Mouse (Mus musculus) Patski (cell line): ENCODE measurements at regions not wholly inside any gene's neighbourhood (a gene's known extent, or its start where the extent isn't known, plus 50 kb on each side); places are given as distances from the start of the nearest gene placed in this dataset.

Source experiments
- ATAC-seq: fragments of 100-300 bp; one replicate; pipeline ENCODE4 v1.8.0; 2021
- CTCF ChIA-PET: fragments of 350-600 bp; sonication (Branson Sonifier 250); formaldehyde crosslinking; loops from one replicate; lab custom pipeline; 2022; ENCODE audit warnings: inconsistent platforms; lab: Charles Lee
- POLR2A ChIA-PET: fragments of 350-600 bp; sonication (Branson Sonifier 250); formaldehyde crosslinking; loops from one replicate; lab custom pipeline; 2022; ENCODE audit warnings: antibody characterized with exemption, inconsistent platforms; lab: Charles Lee
- DNase-seq: peaks from one replicate; pipeline ENCODE4 v3.0.0-alpha.2; 2011; ENCODE audit warnings: low read depth, low spot score
- H3K27me3 ChIP-seq: fragments of 371-371 bp; one replicate; pipeline ENCODE4 v1.5.1; 2021
- CTCF ChIP-seq: fragments of 100-300 bp; IDR thresholded peaks from one replicate; pipeline ENCODE4 v1.5.1; 2021
- in situ Hi-C: fragments of 300-500 bp; cut with MboI; formaldehyde crosslinking; loops from 3 replicates; pipeline ENCODE4 v1.11.1; 2018; ENCODE audit warnings: low pct_unique_long_range_greater_than_20kb, mixed read lengths

DNA sequence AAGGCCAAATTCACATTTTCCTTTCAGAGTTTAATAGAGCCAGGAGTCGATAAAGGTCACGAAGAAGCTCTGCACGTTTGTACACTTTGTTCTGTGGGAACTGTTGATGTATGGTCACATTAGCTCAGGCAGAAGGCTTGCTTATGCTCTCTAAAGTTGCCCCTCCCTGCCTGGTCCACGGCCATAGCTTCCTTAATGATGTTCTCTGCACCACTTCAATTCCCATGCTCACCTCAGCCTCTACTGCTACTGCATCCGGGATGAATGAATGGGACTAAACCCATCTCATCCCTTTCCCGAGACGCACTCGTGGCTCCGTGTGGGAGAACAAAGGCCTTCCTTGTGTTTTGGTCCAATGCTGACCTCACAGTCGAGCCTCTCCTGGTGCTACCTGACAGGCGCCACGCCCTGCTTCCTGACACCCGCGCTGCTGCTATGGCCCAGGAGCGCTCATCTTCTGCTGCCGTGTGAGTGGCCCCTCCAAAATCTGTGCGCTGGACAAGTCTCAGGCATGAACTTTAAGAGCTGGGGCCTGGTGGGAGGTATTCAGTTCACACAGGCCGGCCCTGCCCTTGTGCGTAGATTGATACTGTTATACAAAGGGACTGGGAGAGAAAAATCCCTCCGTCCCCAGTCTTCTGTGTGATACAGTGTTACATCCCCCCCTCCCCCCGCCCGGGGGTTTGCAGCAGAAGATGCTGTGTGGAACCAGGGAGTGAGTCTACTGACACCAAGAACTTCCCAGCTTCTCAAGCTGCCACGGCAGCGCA lies 386.3 kb upstream of the Trpc7 start:
- ChIA-PET POLR2A (no interaction called here), CTCF (interaction anchor here (1.2 to 1.7 kb wide), 3 partner anchors 10 to 476 kb away, joined by 3 to 6 read pairs (median 5); no protein-coding TSS in a partner anchor)
- TF ChIP-seq CTCF = no peak
- ATAC-seq (no peak), DNase-seq (no peak)
- in situ Hi-C loops = no loop called here
- H3K27me3 ChIP-seq = no peaks in the 10 kb centered on the region

DNA sequence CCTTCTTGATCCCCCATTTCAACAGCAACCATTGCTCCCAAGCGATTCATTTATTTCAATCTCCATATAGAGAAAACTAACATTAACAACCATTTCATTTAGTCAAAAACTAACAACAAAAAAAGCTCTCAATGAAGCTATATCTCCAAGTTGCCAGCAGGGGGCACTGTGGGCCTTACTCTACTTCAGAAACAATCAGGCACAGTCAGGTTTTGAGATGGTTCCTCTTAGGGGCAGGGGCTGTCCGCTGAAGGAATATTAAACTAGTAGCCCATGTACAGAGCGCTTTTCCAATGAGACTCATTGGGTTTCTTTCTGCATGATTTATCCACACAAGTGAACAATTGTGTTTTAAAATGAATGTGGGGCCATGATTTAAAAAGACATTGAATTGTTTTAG lies 385.7 kb upstream of the Trpc7 start:
- POLR2A ChIA-PET = no interaction called here
- H3K27me3 ChIP-seq = no peaks in the 10 kb centered on the region
- in situ Hi-C loops = no loop called here
- DNase-seq = no peak
- ATAC-seq = no peak
- CTCF ChIA-PET = interaction anchor here (0.7 to 1.7 kb wide), 3 partner anchors 10 to 22 kb away, joined by 3 to 6 read pairs (median 5); no protein-coding TSS in a partner anchor
- peak; percentile 52 for TF ChIP-seq CTCF

DNA sequence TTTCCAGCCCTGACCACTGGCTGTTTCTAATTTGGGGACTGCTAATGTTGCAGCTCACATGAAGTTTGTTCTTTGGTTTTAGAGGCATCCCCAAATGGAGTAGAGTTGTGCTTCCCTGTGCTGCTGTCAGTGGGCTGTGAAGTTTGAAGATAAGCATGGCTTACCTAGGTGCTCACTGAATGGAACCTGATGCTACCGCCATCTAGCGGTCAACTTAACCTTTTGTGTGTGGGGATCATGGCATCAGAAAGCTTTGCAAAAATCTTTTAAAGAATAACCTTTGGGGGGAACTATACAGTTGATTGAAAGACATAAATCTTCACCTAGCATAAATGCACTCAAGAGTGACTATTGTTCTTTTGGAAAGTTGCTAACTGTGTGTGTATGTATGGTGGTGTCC lies 382.8 kb upstream of the Trpc7 start:
- in situ Hi-C loops = no loop called here
- CTCF ChIA-PET = no interaction called here

DNA sequence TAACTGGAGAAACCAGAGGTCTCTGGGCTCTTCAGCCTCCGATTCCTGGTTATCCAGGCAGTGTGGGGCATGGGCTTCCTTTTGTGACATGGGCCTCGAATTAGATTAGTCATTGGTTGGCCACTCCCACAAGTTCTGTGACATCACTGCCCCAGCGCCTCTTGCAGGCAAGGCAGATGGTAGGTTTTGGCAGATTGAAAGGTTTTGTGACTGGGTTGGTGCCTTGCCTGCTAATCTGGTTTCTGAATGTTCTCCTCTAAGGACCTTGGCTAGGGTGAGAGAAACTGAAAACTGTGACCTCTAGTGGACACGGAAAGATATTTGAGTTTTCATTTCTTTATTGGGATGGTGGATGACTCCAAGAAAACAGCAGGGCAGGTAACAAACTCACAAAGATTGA lies 381.3 kb upstream of the Trpc7 start:
- ChIA-PET CTCF (no interaction called here), POLR2A (no interaction called here)
- no peak for ATAC-seq
- DNase-seq = no peak
- TF ChIP-seq CTCF = peak; percentile 30
- H3K27me3 ChIP-seq = peaks cover 7% of the 10 kb centered on the region
- in situ Hi-C loops = no loop called here

More for the DNA sequence above, 382.8 kb upstream of the Trpc7 start:
- ATAC-seq (no peak), DNase-seq (no peak)
- POLR2A ChIA-PET = no interaction called here
- peaks cover 2% of the 10 kb centered on the region for H3K27me3 ChIP-seq
- TF ChIP-seq CTCF = peak; percentile 25

DNA sequence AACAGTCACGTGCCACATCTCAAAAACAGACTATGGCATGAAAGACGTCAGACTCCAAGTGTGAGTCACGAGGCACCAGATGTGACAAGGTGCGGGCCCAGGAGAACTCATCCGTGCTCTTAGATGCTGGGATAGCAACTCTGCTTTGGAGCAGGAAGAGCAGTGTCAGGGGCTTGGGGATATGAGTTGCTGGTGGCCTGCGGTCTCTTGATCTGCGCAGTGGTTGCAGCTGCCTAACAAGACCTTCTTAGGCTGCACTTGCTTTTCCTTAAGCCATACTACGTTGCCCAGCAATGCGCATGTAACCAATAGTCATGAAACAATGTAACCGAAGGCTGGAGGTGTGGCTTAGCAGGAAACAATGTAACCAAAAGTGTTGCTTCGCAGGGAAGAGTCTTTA lies 380.1 kb upstream of the Trpc7 start:
- ChIA-PET CTCF (no interaction called here), POLR2A (no interaction called here)
- TF ChIP-seq CTCF = no peak
- no peak for ATAC-seq
- peaks cover 12% of the 10 kb centered on the region for H3K27me3 ChIP-seq
- in situ Hi-C loops = no loop called here
- no peak for DNase-seq

DNA sequence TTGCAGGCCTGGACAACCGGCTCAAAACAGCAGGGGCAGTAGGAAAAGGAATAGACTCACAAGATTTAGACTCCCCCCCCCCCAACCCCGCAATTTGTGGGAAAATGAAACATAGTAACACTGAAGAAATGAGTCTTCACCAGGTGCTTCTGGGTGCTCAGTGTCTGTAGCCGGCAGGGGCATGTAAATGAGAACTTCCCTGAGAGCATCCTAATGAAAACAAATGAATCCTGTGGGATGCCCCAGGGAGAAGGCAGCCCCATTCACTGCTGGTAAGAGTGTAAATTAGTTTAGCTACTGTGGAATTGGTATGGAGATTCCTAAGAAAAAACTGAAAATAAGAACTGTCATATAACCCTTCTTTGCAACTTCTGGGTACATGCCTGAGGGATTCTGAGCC lies 377.8 kb upstream of the Trpc7 start:
- CTCF ChIA-PET = no interaction called here

DNA sequence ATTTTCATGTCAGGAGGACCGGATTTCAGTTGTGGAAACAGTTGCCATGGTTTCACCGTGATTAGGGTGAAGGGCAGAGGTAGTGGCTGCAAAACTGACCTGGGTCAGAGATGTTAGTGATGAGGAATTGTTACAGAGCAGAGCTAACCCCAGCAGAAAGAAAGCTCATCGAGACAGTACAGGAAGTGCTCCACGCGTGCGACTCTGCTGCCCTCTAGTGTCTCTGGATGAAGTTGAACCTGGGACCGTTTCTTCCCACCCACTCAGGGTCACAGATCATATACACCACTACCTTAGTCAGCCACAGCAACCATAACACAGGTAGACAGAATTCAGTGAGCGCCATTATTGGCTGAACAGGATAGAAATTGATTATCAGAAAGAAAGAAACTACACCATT lies 373.8 kb upstream of the Trpc7 start:
- in situ Hi-C loops = loop anchor here (10.0 to 25.0 kb wide), 2 partner anchors 632 to 795 kb away; no protein-coding TSS in a partner anchor
- H3K27me3 ChIP-seq = peaks cover 12% of the 10 kb centered on the region
- DNase-seq (no peak), ATAC-seq (peak; percentile 47)
- TF ChIP-seq CTCF = peak; percentile 69
- POLR2A ChIA-PET = no interaction called here
- CTCF ChIA-PET = interaction anchor here (1.3 to 3.4 kb wide), 6 partner anchors 9 to 466 kb away, joined by 3 to 20 read pairs (median 6); no protein-coding TSS in a partner anchor

More for the DNA sequence above, 377.8 kb upstream of the Trpc7 start:
- H3K27me3 ChIP-seq = peaks cover 12% of the 10 kb centered on the region
- in situ Hi-C loops = loop anchor here (25.0 kb wide), 1 partner anchor 636 kb away; no protein-coding TSS in a partner anchor
- ATAC-seq (no peak), DNase-seq (no peak)
- POLR2A ChIA-PET = no interaction called here
- no peak for TF ChIP-seq CTCF

DNA sequence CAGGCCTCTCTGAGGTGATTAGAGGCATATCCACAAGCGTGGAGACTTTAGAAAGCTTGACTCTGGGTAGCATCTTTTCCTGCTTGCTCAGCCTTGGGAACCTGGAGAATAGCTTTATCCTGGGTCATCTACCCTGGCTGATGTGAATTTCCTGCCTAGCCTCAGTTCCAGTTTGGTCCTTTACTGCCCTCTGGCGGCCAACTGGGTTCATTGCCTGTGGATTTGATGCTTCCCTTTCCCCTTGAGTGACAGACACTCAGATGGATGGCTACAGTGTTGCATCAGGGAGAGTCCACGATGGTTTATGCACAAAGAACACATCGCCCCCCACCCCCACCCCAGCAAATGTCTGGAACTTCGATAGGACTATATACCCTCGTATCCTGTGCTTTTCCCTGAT lies 364.1 kb upstream of the Trpc7 start:
- DNase-seq (no peak), ATAC-seq (no peak)
- peaks cover 4% of the 10 kb centered on the region for H3K27me3 ChIP-seq
- CTCF ChIA-PET = interaction anchor here (0.9 to 4.3 kb wide), 7 partner anchors 9 to 456 kb away, joined by 3 to 17 read pairs (median 4); no protein-coding TSS in a partner anchor
- peak; percentile 78 for TF ChIP-seq CTCF
- POLR2A ChIA-PET = no interaction called here
- in situ Hi-C loops = loop anchor here (5.0 to 25.0 kb wide), 3 partner anchors 458 to 785 kb away; no protein-coding TSS in a partner anchor

DNA sequence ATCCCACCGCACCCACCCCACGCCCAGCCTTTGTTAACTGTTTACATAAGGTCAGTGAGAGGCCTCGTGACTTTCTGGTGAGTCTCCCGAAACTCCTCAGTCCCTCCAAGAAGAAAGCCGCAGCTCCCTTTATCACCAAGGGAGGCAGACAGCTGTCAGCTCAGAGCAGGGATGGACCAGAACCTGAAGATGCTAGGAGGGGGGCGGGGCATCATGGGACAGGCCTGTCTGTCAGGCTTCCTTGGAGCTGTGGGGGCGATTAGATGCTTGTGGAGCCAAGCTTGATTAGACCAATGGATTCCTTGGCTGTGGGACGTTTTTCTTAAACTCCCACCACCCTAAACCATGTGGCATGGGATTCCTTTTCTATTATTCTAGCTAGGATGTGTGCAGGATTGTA lies 363.7 kb upstream of the Trpc7 start:
- ATAC-seq (no peak), DNase-seq (no peak)
- H3K27me3 ChIP-seq = peaks cover 4% of the 10 kb centered on the region
- POLR2A ChIA-PET = no interaction called here
- in situ Hi-C loops = loop anchor here (25.0 kb wide), 1 partner anchor 622 kb away; no protein-coding TSS in a partner anchor
- TF ChIP-seq CTCF = no peak
- CTCF ChIA-PET = interaction anchor here (0.9 to 4.3 kb wide), 8 partner anchors 10 to 455 kb away, joined by 3 to 17 read pairs (median 4); no protein-coding TSS in a partner anchor

DNA sequence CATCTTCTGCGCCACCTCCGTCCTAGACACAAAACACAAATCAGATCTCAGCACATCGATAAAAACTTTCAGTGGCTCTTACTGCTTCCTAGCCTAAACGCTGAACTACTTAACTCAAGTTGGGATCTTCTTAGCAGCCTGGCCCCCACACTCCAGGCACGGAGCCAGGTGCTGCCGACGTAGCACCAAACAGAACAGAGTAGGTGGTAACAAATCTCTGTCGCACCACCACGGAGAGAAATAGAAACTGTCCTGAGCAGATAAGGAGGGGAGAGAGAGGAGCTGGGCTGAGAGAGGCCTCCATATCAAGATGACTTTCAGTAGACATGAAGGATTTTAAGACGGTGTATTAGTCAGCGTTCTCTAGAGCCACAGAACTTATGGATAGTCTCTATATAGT lies 360.1 kb upstream of the Trpc7 start:
- in situ Hi-C loops = loop anchor here (25.0 kb wide), 1 partner anchor 619 kb away; no protein-coding TSS in a partner anchor

DNA sequence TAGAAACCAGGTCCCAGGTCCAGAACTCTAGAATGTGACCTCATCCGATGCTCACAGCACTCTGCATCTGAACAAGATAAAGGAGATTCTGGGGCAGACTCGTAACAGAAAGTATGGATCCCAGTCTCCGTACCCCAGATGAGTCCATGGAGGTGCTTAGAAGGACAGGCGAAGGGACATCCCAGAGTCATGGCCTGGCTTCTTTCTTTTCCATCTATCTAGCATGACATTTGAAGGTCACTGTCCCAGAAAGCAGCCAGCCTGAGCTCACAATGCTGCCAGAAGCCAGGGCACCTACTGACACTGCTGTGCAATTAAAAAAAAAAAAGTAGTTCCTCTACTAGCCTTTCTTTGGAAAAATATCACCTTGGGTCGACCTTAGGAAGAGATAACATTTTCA lies 354.1 kb upstream of the Trpc7 start:
- in situ Hi-C loops = loop anchor here (25.0 kb wide), 1 partner anchor 613 kb away; no protein-coding TSS in a partner anchor
- TF ChIP-seq CTCF = no peak
- ATAC-seq (no peak), DNase-seq (no peak)
- CTCF ChIA-PET = no interaction called here
- peaks cover 5% of the 10 kb centered on the region for H3K27me3 ChIP-seq
- POLR2A ChIA-PET = no interaction called here

More for the DNA sequence above, 360.1 kb upstream of the Trpc7 start:
- DNase-seq (no peak), ATAC-seq (no peak)
- TF ChIP-seq CTCF = no peak
- no peaks in the 10 kb centered on the region for H3K27me3 ChIP-seq
- ChIA-PET POLR2A (no interaction called here), CTCF (no interaction called here)
